Mouse (Mus musculus): ENCODE data around the gene Gm6020.

The Gm6020 gene

DNA sequence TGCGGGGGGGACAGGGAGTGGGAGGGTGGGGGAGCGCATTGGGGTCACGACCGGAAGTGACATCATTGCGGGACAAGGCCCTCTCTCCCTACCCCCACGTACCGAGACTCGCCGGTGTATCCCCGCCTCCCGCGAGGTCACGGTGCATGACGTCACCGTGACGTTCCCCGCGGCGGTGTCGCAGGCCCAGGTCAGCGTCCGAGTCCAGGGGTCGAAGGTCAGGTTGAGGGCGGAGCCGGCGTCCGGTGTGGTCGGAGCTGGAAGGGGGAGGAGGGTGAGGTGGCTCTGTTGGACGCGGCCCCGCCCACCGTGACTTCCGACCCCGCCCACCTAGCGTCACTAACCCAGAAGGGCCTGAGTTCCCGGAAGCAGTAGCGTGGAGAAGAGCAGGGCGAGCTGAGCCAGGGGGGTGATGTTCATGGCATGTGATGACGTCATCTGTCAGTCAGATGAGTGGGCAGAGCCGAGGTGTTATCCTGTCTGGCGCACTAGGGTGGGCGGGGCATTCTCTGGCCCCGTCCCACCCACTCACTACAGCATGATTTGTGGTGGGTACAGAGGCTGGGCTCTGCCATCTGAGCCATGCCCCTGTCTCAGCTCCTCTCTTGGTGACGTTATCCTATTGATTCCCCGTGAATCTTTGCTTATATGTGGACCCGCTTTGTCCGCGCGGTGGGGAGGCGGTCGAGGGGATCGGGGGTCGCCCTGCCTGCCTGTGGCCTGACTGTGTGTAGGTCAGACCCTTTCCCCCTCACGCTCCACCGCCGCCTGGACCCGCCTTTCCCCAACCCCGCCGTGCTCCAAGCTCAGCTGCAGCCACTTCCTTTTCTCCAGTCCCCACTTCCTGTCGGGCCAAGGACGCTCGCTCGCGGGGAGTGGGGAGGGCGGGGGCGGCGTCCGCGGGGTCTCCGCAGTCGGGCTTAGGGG, 43.5 kb downstream of the Gm6020 start:
- TF ChIP-seq GATA4 (IDR thresholded peaks at IDR 0.05; ENCODE audit: insufficient replicate concordance, low read length), result no peak

DNA sequence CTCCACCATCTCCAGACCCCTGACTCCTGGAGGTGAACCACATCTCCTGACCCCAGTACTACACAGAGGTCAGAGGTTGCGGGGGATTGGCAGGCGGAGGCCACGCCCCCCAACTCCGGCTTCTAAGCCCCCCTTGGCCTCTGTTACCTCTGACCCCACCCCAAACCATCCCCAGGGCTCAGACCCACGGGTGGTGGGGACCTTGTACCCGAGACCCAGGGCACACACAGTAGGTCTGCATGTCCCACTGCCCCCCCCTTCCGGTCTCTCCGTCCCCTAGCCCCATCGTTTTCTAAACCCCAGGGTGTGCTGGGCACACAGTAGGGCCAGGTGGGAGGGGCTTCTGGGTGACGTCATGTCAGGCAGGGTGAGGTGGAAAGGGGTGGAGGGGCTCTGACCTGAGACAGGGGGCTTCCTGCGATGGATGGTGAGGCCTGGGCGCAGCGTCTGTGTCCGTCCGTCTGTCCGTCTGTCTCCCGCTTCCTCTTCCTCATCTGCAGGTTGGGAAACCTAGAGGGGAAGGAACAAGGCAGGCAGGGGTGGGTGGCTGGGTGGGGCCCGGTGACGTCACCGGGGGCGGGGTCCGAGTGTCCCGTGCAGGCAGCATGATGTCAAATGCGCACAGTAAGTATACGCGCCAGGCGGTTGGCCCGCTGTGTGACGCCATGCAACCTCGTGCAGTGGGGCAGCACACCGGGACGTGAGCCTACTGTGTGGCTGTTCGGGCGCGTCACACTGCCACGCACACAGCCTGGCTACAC, 44.4 kb downstream of the Gm6020 start, which contains the start of gene Csf2ra:
Gene Csf2ra (minus strand): TSS at position 489 of the 761 bp plus-strand sequence.
- no peak for TF ChIP-seq GATA4 (IDR thresholded peaks at IDR 0.05; ENCODE audit: insufficient replicate concordance, low read length)
